ENCODE assay signal across 20 mouse cellular contexts in the genomic region with DNA sequence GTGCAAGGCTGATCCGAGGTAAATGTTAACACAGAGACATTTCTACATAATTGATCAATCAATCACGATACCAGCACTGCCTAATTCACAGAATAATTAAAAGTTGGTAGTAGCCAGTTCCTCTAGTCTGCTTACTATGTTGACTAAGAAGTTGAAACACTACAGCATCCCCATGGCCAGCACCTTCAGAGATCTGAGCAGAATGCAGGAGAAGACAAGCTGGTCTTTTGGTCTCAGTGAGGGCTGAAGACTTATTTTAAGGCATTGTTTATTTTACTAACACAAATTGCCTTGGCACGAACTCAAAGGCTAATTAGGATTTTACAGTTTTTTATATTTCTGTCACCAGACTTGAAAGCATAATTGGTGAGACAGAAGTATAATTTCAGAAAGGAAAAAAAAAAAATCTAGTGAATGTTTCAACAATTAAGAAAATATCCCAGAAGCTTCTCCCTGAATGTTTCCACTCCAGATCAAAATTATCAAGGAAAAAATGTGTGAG.
A peak's percentile ranks its signal among the peaks of the same experiment; 100 is the strongest.
DNase-seq lines count a peak whose midpoint lies in the region; ATAC-seq lines count a peak whose summit lies in the region.
"Had no signal": no experiment of that assay in that cellular context is flagged by ENCODE, and none has a peak within 500 bp of the region (broad histone marks: within the 10 kb centered on the region; RNA-seq: fewer than 3 reads in every experiment).

No protein-coding gene starts in this region.

- peak; percentile 14 for ATAC-seq in forebrain, embryonic 13.5 days
- 0 out of 2 replicates have a peak, but pooled peaks have one; percentile 7 for ATAC-seq in midbrain, embryonic 16.5 days
- no peak; the same call in 1 of the 2 replicates for ATAC-seq in midbrain, embryonic 15.5 days (replicated peaks)
- ATAC-seq: Patski had no signal

- 51% methylated on average over 3 of the region's 3 CpGs for WGBS in forebrain, embryonic 13.5 days
- 82% methylated on average over 3 of the region's 3 CpGs for WGBS in forebrain, embryonic 10.5 days
- 62% methylated on average over 3 of the region's 3 CpGs for WGBS in midbrain, embryonic 16.5 days
- WGBS in midbrain, embryonic 15.5 days = 70% methylated on average over 3 of the region's 3 CpGs

- H3K9ac ChIP-seq in forebrain, embryonic 13.5 days = no peak overlapping the region
- no peak overlapping the region for H3K9ac ChIP-seq in midbrain, embryonic 16.5 days (ENCODE audit: low read depth, low read length)
- H3K9ac ChIP-seq in midbrain, embryonic 15.5 days = no peak overlapping the region
- H3K9ac ChIP-seq: heart, embryonic 12.5 days; liver, embryonic 14.5 days had no signal

- no peaks in the 10 kb centered on the region for H3K9me3 ChIP-seq in forebrain, embryonic 13.5 days (replicated peaks)
- no peaks in the 10 kb centered on the region for H3K9me3 ChIP-seq in forebrain, embryonic 10.5 days
- H3K9me3 ChIP-seq in midbrain, embryonic 16.5 days (replicated peaks; ENCODE audit: control insufficient read depth, low read length, poor library complexity, severe bottlenecking) = no peaks in the 10 kb centered on the region
- no peaks in the 10 kb centered on the region for H3K9me3 ChIP-seq in midbrain, embryonic 15.5 days
- H3K9me3 ChIP-seq: G1E; heart, embryonic 12.5 days; hindbrain, embryonic 10.5 days had no signal

- no peaks in the 10 kb centered on the region for H3K36me3 ChIP-seq in forebrain, embryonic 13.5 days (ENCODE audit: poor library complexity, severe bottlenecking)
- H3K36me3 ChIP-seq in forebrain, embryonic 10.5 days (replicated peaks) = no peaks in the 10 kb centered on the region
- no peaks in the 10 kb centered on the region for H3K36me3 ChIP-seq in midbrain, embryonic 16.5 days (ENCODE audit: control insufficient read depth, insufficient read depth, low read length)
- no peaks in the 10 kb centered on the region for H3K36me3 ChIP-seq in midbrain, embryonic 15.5 days (replicated peaks)
- H3K36me3 ChIP-seq: G1E; heart, embryonic 12.5 days; hindbrain, embryonic 10.5 days had no signal

- no peak overlapping the region for H3K4me2 ChIP-seq in forebrain, embryonic 13.5 days
- H3K4me2 ChIP-seq in midbrain, embryonic 16.5 days (ENCODE audit: low read length) = no peak overlapping the region
- no peak overlapping the region for H3K4me2 ChIP-seq in midbrain, embryonic 15.5 days

- no peak overlapping the region for H3K27ac ChIP-seq in forebrain, embryonic 13.5 days
- no peak overlapping the region for H3K27ac ChIP-seq in forebrain, embryonic 10.5 days
- H3K27ac ChIP-seq in midbrain, embryonic 16.5 days (ENCODE audit: low read length) = no peak overlapping the region
- H3K27ac ChIP-seq in midbrain, embryonic 15.5 days = no peak overlapping the region
- H3K27ac ChIP-seq: heart, adult 2 months; liver, embryonic 14.5 days had no signal

- H3K4me3 ChIP-seq in forebrain, embryonic 13.5 days = no peak overlapping the region
- no peak overlapping the region for H3K4me3 ChIP-seq in forebrain, embryonic 10.5 days
- no peak overlapping the region for H3K4me3 ChIP-seq in midbrain, embryonic 16.5 days (ENCODE audit: low read depth, low read length)
- no peak overlapping the region for H3K4me3 ChIP-seq in midbrain, embryonic 15.5 days
- H3K4me3 ChIP-seq: heart, adult 2 months; heart, embryonic 12.5 days; hindbrain, embryonic 10.5 days had no signal

- peaks cover 20% of the 10 kb centered on the region for H3K4me1 ChIP-seq in forebrain, embryonic 13.5 days
- H3K4me1 ChIP-seq in forebrain, embryonic 10.5 days = no peaks in the 10 kb centered on the region
- H3K4me1 ChIP-seq in midbrain, embryonic 16.5 days (ENCODE audit: control insufficient read depth, insufficient read depth, low read length) = peaks cover 11% of the 10 kb centered on the region
- peaks cover 12% of the 10 kb centered on the region for H3K4me1 ChIP-seq in midbrain, embryonic 15.5 days

- no peaks in the 10 kb centered on the region for H3K27me3 ChIP-seq in forebrain, embryonic 13.5 days
- no peaks in the 10 kb centered on the region for H3K27me3 ChIP-seq in forebrain, embryonic 10.5 days (ENCODE audit: poor library complexity, severe bottlenecking)
- no peaks in the 10 kb centered on the region for H3K27me3 ChIP-seq in midbrain, embryonic 16.5 days (ENCODE audit: control insufficient read depth, insufficient read depth, low read depth, low read length)
- H3K27me3 ChIP-seq in midbrain, embryonic 15.5 days (replicated peaks) = no peaks in the 10 kb centered on the region
- H3K27me3 ChIP-seq: heart, embryonic 12.5 days; Patski had no signal

- no peak for DNase-seq in forebrain, embryonic 10.5 days (ENCODE audit: extremely low spot score, low spot score)
- peak; percentile 63 for DNase-seq in brain, embryonic 18.5 days (ENCODE audit: low read depth, low spot score)
- DNase-seq in kidney, postnatal 36 days = no peak
- DNase-seq in adrenal gland, postnatal 14 days = no peak
- DNase-seq: adrenal gland, postnatal 25 days; heart, adult 2 months; kidney, postnatal 10 days; liver; lung, adult 2 months; right cerebral cortex, adult 18-20 months; spleen, adult 18-20 months; thymus, postnatal 14 days had no signal
